Mouse (Mus musculus): ENCODE data around the gene Usp48. TPM values are rescaled to one million over a fixed set of nuclear protein-coding genes. Genes with fewer than 3 reads are reported as not detected.

The Usp48 gene
- total and polyA plus RNA-seq, 3 experiments, result 71.2 to 206 (median 137) TPM

- no peak overlapping the region for H3K4me3 ChIP-seq (ENCODE audit: low read depth, low read length)
- ATAC-seq (ENCODE audit: extremely low read depth, insufficient number of reproducible peaks, low FRiP score, poor library complexity, severe bottlenecking) (no peak), DNase-seq (ENCODE audit: low spot score) (no peak)
- no peaks in the 10 kb centered on the region for H3K36me3 ChIP-seq (replicated peaks)
- no peaks in the 10 kb centered on the region; the same call in 1 of the 2 replicates for H3K4me1 ChIP-seq (ENCODE audit: insufficient read depth, low read depth, low read length)
- TF ChIP-seq GATA2 (IDR thresholded peaks at IDR 0.05; ENCODE audit: borderline replicate concordance, low read depth, low read length) (no peak), CTCF (IDR thresholded peaks at IDR 0.05; ENCODE audit: low read depth, low read length) (no peak), TAL1 (conservative IDR thresholded peaks at IDR 0.05; ENCODE audit: low read depth, low read length) (no peak), POLR2AphosphoS5 (IDR thresholded peaks at IDR 0.05; ENCODE audit: insufficient replicate concordance, low read depth, low read length) (no peak), GATA1 (IDR thresholded peaks at IDR 0.05; ENCODE audit: borderline replicate concordance, low read length) (no peak)
- no peaks in the 10 kb centered on the region for H3K9me3 ChIP-seq (replicated peaks)
- peaks cover 4% of the 10 kb centered on the region; the same call in 1 of the 2 replicates for H3K27me3 ChIP-seq (ENCODE audit: insufficient read depth, low read length)
Measured at GRCm38 (mm10) chr4:137684830-137685343, 91.3 kb downstream of the Usp48 start.

- H3K4me3 ChIP-seq (ENCODE audit: low read depth, low read length), result no peak overlapping the region
- no peaks in the 10 kb centered on the region; the same call in 1 of the 2 replicates for H3K4me1 ChIP-seq (ENCODE audit: insufficient read depth, low read depth, low read length)
- H3K9me3 ChIP-seq (replicated peaks), result no peaks in the 10 kb centered on the region
- ATAC-seq (ENCODE audit: extremely low read depth, insufficient number of reproducible peaks, low FRiP score, poor library complexity, severe bottlenecking) (no peak), DNase-seq (ENCODE audit: low spot score) (no peak)
- peaks cover 4% of the 10 kb centered on the region; the same call in 1 of the 2 replicates for H3K27me3 ChIP-seq (ENCODE audit: insufficient read depth, low read length)
- TF ChIP-seq POLR2AphosphoS5 (IDR thresholded peaks at IDR 0.05; ENCODE audit: insufficient replicate concordance, low read depth, low read length) (no peak), TAL1 (conservative IDR thresholded peaks at IDR 0.05; ENCODE audit: low read depth, low read length) (no peak), GATA2 (IDR thresholded peaks at IDR 0.05; ENCODE audit: borderline replicate concordance, low read depth, low read length) (no peak), CTCF (IDR thresholded peaks at IDR 0.05; ENCODE audit: low read depth, low read length) (no peak), GATA1 (IDR thresholded peaks at IDR 0.05; ENCODE audit: borderline replicate concordance, low read length) (no peak)
- no peaks in the 10 kb centered on the region for H3K36me3 ChIP-seq (replicated peaks)
Measured at GRCm38 (mm10) chr4:137686303-137686702, 92.7 kb downstream of the Usp48 start.

- DNase-seq (ENCODE audit: low spot score) (no peak), ATAC-seq (ENCODE audit: extremely low read depth, insufficient number of reproducible peaks, low FRiP score, poor library complexity, severe bottlenecking) (no peak)
- peaks cover 4% of the 10 kb centered on the region; the same call in 1 of the 2 replicates for H3K27me3 ChIP-seq (ENCODE audit: insufficient read depth, low read length)
- no peaks in the 10 kb centered on the region for H3K9me3 ChIP-seq (replicated peaks)
- no peaks in the 10 kb centered on the region; the same call in 1 of the 2 replicates for H3K4me1 ChIP-seq (ENCODE audit: insufficient read depth, low read depth, low read length)
- TF ChIP-seq CTCF (IDR thresholded peaks at IDR 0.05; ENCODE audit: low read depth, low read length), result no peak
- no peak for TF ChIP-seq GATA1 (IDR thresholded peaks at IDR 0.05; ENCODE audit: borderline replicate concordance, low read length)
- TF ChIP-seq GATA2 (IDR thresholded peaks at IDR 0.05; ENCODE audit: borderline replicate concordance, low read depth, low read length), result no peak
- no peak for TF ChIP-seq POLR2AphosphoS5 (IDR thresholded peaks at IDR 0.05; ENCODE audit: insufficient replicate concordance, low read depth, low read length)
- no peak for TF ChIP-seq TAL1 (conservative IDR thresholded peaks at IDR 0.05; ENCODE audit: low read depth, low read length)
- no peak overlapping the region for H3K4me3 ChIP-seq (ENCODE audit: low read depth, low read length)
- H3K36me3 ChIP-seq (replicated peaks), result no peaks in the 10 kb centered on the region
Measured at GRCm38 (mm10) chr4:137687234-137687825, 93.8 kb downstream of the Usp48 start.

GRCm38 (mm10) chr4:137692107-137692902, 98.8 kb downstream of the Usp48 start:
- Histone ChIP-seq H3K4me3 (ENCODE audit: low read depth, low read length) (no peak overlapping the region), H3K4me1 (ENCODE audit: insufficient read depth, low read depth, low read length) (no peaks in the 10 kb centered on the region), H3K36me3 (replicated peaks) (no peaks in the 10 kb centered on the region), H3K9me3 (replicated peaks) (no peaks in the 10 kb centered on the region), H3K27me3 (ENCODE audit: insufficient read depth, low read length) (peaks cover 6% of the 10 kb centered on the region; the same call in 1 of the 2 replicates)
- DNase-seq (ENCODE audit: low spot score), result no peak
- ATAC-seq (ENCODE audit: extremely low read depth, insufficient number of reproducible peaks, low FRiP score, poor library complexity, severe bottlenecking), result no peak
- TF ChIP-seq GATA2 (IDR thresholded peaks at IDR 0.05; ENCODE audit: borderline replicate concordance, low read depth, low read length) (no peak), POLR2AphosphoS5 (IDR thresholded peaks at IDR 0.05; ENCODE audit: insufficient replicate concordance, low read depth, low read length) (no peak), CTCF (IDR thresholded peaks at IDR 0.05; ENCODE audit: low read depth, low read length) (no peak), TAL1 (conservative IDR thresholded peaks at IDR 0.05; ENCODE audit: low read depth, low read length) (no peak), GATA1 (IDR thresholded peaks at IDR 0.05; ENCODE audit: borderline replicate concordance, low read length) (no peak)

GRCm38 (mm10) chr4:137695300-137695699, 101.7 kb downstream of the Usp48 start:
- Histone ChIP-seq H3K9me3 (replicated peaks) (no peaks in the 10 kb centered on the region), H3K36me3 (replicated peaks) (no peaks in the 10 kb centered on the region), H3K4me3 (ENCODE audit: low read depth, low read length) (no peak overlapping the region), H3K27me3 (ENCODE audit: insufficient read depth, low read length) (peaks cover 2% of the 10 kb centered on the region; the same call in 1 of the 2 replicates), H3K4me1 (ENCODE audit: insufficient read depth, low read depth, low read length) (no peaks in the 10 kb centered on the region)
- no peak for DNase-seq (ENCODE audit: low spot score)
- TF ChIP-seq GATA2 (IDR thresholded peaks at IDR 0.05; ENCODE audit: borderline replicate concordance, low read depth, low read length), result no peak
- no peak for TF ChIP-seq TAL1 (conservative IDR thresholded peaks at IDR 0.05; ENCODE audit: low read depth, low read length)
- TF ChIP-seq GATA1 (IDR thresholded peaks at IDR 0.05; ENCODE audit: borderline replicate concordance, low read length), result no peak
- no peak for TF ChIP-seq POLR2AphosphoS5 (IDR thresholded peaks at IDR 0.05; ENCODE audit: insufficient replicate concordance, low read depth, low read length)
- no peak for TF ChIP-seq CTCF (IDR thresholded peaks at IDR 0.05; ENCODE audit: low read depth, low read length)
- no peak for ATAC-seq (ENCODE audit: extremely low read depth, insufficient number of reproducible peaks, low FRiP score, poor library complexity, severe bottlenecking)

- Histone ChIP-seq H3K4me1 (ENCODE audit: insufficient read depth, low read depth, low read length) (no peaks in the 10 kb centered on the region), H3K27me3 (ENCODE audit: insufficient read depth, low read length) (peaks cover 2% of the 10 kb centered on the region; the same call in 1 of the 2 replicates), H3K36me3 (replicated peaks) (no peaks in the 10 kb centered on the region), H3K4me3 (ENCODE audit: low read depth, low read length) (no peak overlapping the region), H3K9me3 (replicated peaks) (no peaks in the 10 kb centered on the region)
- DNase-seq (ENCODE audit: low spot score), result no peak
- ATAC-seq (ENCODE audit: extremely low read depth, insufficient number of reproducible peaks, low FRiP score, poor library complexity, severe bottlenecking), result no peak
- no peak for TF ChIP-seq GATA2 (IDR thresholded peaks at IDR 0.05; ENCODE audit: borderline replicate concordance, low read depth, low read length)
- no peak for TF ChIP-seq TAL1 (conservative IDR thresholded peaks at IDR 0.05; ENCODE audit: low read depth, low read length)
- no peak for TF ChIP-seq POLR2AphosphoS5 (IDR thresholded peaks at IDR 0.05; ENCODE audit: insufficient replicate concordance, low read depth, low read length)
- TF ChIP-seq CTCF (IDR thresholded peaks at IDR 0.05; ENCODE audit: low read depth, low read length), result no peak
- no peak for TF ChIP-seq GATA1 (IDR thresholded peaks at IDR 0.05; ENCODE audit: borderline replicate concordance, low read length)
Measured at GRCm38 (mm10) chr4:137695900-137696299, 102.3 kb downstream of the Usp48 start.

All from G1E (cell line).